Mouse (Mus musculus) G1E (cell line): ENCODE data around the gene Magea4. TPM values are rescaled to one million over a fixed set of nuclear protein-coding genes. Genes with fewer than 3 reads are reported as not detected.

ENCODE experiments used
- ATAC-seq: 2 replicates; pipeline ENCODE4 v1.8.0; 2016; ENCODE audit warnings: mild to moderate bottlenecking; ENCODE audit not compliant: insufficient number of reproducible peaks, poor library complexity, low FRiP score, severe bottlenecking; ENCODE audit errors: extremely low read depth
- DNase-seq: peaks from one replicate; pipeline ENCODE4 v3.0.0; 2012; ENCODE audit warnings: low spot score
- H3K27me3 ChIP-seq: 2 replicates; pipeline ENCODE4 v1.6.1; 2012; ENCODE audit warnings: mild to moderate bottlenecking, low read length, inconsistent platforms; ENCODE audit not compliant: insufficient read depth
- H3K36me3 ChIP-seq: replicated peaks from 2 replicates; pipeline ENCODE3; 2012; ENCODE audit warnings: mild to moderate bottlenecking, inconsistent platforms
- H3K4me1 ChIP-seq: 2 replicates; pipeline ENCODE4 v1.6.1; 2012; ENCODE audit warnings: low read depth, low read length, inconsistent platforms, mixed read lengths; ENCODE audit not compliant: insufficient read depth
- H3K4me3 ChIP-seq: 2 replicates; pipeline ENCODE4 v1.5.1; 2012; ENCODE audit warnings: low read depth, mild to moderate bottlenecking, inconsistent platforms, low read length, moderate library complexity, mixed read lengths
- H3K9me3 ChIP-seq: replicated peaks from 2 replicates; pipeline ENCODE4 v1.6.1; 2012; ENCODE audit warnings: inconsistent platforms
- CTCF ChIP-seq: IDR thresholded peaks from 2 replicates; pipeline ENCODE4 v1.5.1; 2012; ENCODE audit warnings: low read depth, low read length, inconsistent platforms, mixed read lengths
- GATA1 ChIP-seq: IDR thresholded peaks from 2 replicates; pipeline ENCODE4 v1.6.1; 2012; ENCODE audit warnings: borderline replicate concordance, low read length, inconsistent platforms, mixed read lengths
- GATA2 ChIP-seq: IDR thresholded peaks from 2 replicates; pipeline ENCODE4 v1.6.1; 2012; ENCODE audit warnings: low read depth, low read length, inconsistent platforms, borderline replicate concordance
- POLR2AphosphoS5 ChIP-seq: IDR thresholded peaks from 2 replicates; pipeline ENCODE4 v1.6.1; 2012; ENCODE audit warnings: low read depth, low read length, inconsistent platforms; ENCODE audit not compliant: insufficient replicate concordance
- TAL1 ChIP-seq: conservative IDR thresholded peaks from 2 replicates; pipeline ENCODE4 v1.6.1; 2012; ENCODE audit warnings: low read depth, low read length, inconsistent platforms, mixed read lengths
- polyA plus RNA-seq: library from polyadenylated mRNA; stranded (reverse); fragments of >175 nt; gene quantifications from 2 replicates; pipeline ENCODE4 v1.2.3, GENCODE M21; 2012
- total RNA-seq, 2 experiments: library from RNA; stranded (forward) in 1 of 2; stranded (reverse) in 1 of 2; fragments of 200-1000 nt in 1 of 2; fragments of >200 nt in 1 of 2; fragmentation: Nextera tagmentation in 1 of 2; gene quantifications; 2 replicates each; pipeline ENCODE4 v1.2.3; 2014 to 2017

The Magea4 gene
- total RNA-seq (2014; fragmentation: Nextera tagmentation) (not detected in 2 replicates), total RNA-seq (2017) (not detected in 2 replicates), polyA plus RNA-seq (not detected in 2 replicates)

DNA sequence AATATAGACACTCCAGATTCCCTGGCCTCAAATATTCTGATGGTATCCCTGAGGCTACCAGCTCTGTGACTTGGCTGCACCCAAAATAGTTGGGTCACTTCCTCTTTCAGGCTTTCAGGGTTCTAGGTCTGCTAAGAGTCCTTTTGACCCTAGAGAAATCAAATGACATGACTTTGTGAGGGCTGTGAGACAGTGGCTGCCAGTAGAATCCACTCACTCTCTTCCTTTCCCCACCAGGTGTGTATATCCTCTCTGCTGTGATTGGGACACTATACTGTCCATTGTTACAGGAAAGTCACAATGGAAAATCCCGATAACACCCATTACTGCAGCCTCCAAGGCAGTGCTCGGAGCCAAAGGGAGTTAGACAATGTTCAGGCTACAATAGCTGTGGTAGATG is at the start of gene Magea4:
Gene Magea4 (plus strand): TSS at position 301 of the 400 bp plus-strand sequence.
- Histone ChIP-seq H3K27me3 (no peaks in the 10 kb centered on the region), H3K9me3 (no peaks in the 10 kb centered on the region), H3K36me3 (no peaks in the 10 kb centered on the region), H3K4me1 (no peaks in the 10 kb centered on the region), H3K4me3 (no peak within 1 kb of the TSS)
- no peak for DNase-seq
- no peak for ATAC-seq
- TF ChIP-seq CTCF: no peak
- no peak for TF ChIP-seq GATA2

DNA sequence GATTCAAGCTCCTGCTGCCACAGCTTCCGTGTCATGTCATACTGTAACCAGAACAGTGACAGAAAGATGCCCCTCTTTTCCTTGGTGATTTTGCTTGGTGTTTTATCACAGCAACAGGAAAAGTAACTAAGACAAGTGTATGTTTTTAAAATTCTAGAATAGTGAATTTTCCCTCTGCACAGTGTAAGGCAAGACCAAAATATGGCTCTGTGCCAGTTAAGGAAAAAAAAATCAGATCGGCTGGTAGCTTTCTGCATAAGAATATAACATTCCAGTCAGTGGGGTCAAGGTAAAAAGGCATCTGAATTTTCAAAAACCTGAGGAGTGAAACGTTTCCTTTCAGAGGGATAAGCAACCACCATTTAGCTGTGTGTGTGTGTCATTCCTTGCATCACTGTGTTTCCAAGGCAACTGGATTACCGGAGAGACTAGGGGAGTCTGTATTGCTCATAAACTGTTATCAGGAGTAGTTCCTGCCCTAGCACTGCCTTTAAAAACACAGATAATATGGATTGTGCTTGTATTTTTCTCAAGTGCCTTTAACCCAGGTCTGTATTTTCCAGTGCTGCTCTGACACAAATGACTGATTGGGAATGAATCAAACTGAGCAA is 18.8 kb upstream of the Magea4 start:
- Histone ChIP-seq H3K36me3 (no peaks in the 10 kb centered on the region), H3K27me3 (no peaks in the 10 kb centered on the region), H3K4me1 (no peaks in the 10 kb centered on the region), H3K9me3 (no peaks in the 10 kb centered on the region), H3K4me3 (no peak overlapping the region)
- ATAC-seq (no peak), DNase-seq (no peak)
- TF ChIP-seq POLR2AphosphoS5 (no peak), GATA1 (no peak), TAL1 (no peak), CTCF (no peak), GATA2 (no peak)

DNA sequence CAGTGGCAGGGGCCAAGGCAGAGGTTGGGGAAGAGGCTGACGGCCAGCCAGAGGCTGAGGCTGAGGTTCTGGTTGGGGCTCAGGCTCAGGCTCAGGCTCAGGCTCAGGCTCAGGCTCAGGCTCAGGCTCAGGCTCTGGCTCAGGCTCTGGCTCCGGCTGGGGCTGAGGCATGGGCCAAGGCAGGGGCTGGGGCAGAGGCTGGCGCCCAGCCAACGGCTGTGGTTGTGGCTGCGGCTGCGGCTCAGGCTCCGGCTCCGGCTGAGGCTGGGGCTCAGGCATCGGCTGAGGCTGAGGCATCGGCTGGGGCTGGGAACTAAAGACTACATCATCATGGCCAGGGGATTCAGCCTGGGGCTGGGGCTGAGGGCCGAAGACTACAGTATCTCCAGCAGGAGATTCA is 48.8 kb downstream of the Magea4 start:
- Histone ChIP-seq H3K4me3 (no peak overlapping the region), H3K27me3 (no peaks in the 10 kb centered on the region), H3K4me1 (no peaks in the 10 kb centered on the region), H3K9me3 (no peaks in the 10 kb centered on the region), H3K36me3 (no peaks in the 10 kb centered on the region)
- TF ChIP-seq POLR2AphosphoS5 (no peak), TAL1 (no peak), CTCF (no peak), GATA1 (no peak), GATA2 (no peak)
- no peak for ATAC-seq
- no peak for DNase-seq

Other genes starting within 250 kb of the Magea4 start
- not detected in 2 replicates for gene Fate1, start 249.0 kb upstream of the Magea4 start, total RNA-seq (2014; fragmentation: Nextera tagmentation)
- not detected in 2 replicates for gene Fate1, start 249.0 kb upstream of the Magea4 start, total RNA-seq (2017)
- not detected in 2 replicates for gene Fate1, start 249.0 kb upstream of the Magea4 start, polyA plus RNA-seq
- not detected in 2 replicates for gene Cnga2, start 230.2 kb upstream of the Magea4 start, total RNA-seq (2014; fragmentation: Nextera tagmentation)
- 0.11 TPM in 1 of 2 replicates, not detected in the other for gene Cnga2, start 230.2 kb upstream of the Magea4 start, total RNA-seq (2017)
- gene Cnga2, start 230.2 kb upstream of the Magea4 start, polyA plus RNA-seq: not detected in 2 replicates
- not detected in 2 replicates for gene Gabre, start 52.8 kb downstream of the Magea4 start, total RNA-seq (2014; fragmentation: Nextera tagmentation)
- 0.06 TPM in 1 of 2 replicates, not detected in the other for gene Gabre, start 52.8 kb downstream of the Magea4 start, total RNA-seq (2017)
- gene Gabre, start 52.8 kb downstream of the Magea4 start, polyA plus RNA-seq: not detected in 2 replicates
- not detected in 2 replicates for gene Magea10, start 164.8 kb downstream of the Magea4 start, total RNA-seq (2014; fragmentation: Nextera tagmentation)
- gene Magea10, start 164.8 kb downstream of the Magea4 start, total RNA-seq (2017): 0.05 TPM in 1 of 2 replicates, not detected in the other
- not detected in 2 replicates for gene Magea10, start 164.8 kb downstream of the Magea4 start, polyA plus RNA-seq